Mouse (Mus musculus) neural tube, embryonic 13.5 days (tissue): ENCODE results near the gene Eepd1. TPM values are rescaled to one million over a fixed set of nuclear protein-coding genes. Genes with fewer than 3 reads are reported as not detected.
"Not testable (repeated sequence)": the region's sequence is repeated elsewhere in the genome, so short reads cannot be mapped to it uniquely, and the experiment has no call there.

Source experiments
- ATAC-seq: fragments of 200-750 bp; cut with Nextera tagmentation; 2 replicates; pipeline ENCODE4 v1.8.0; 2017; ENCODE audit warnings: low read depth, mild to moderate bottlenecking, moderate TSS enrichment, moderate library complexity
- H3K27ac ChIP-seq: fragments of 300-500 bp; sonication (generic); replicated peaks from 2 replicates; pipeline ENCODE4 v1.5.1; 2015; ENCODE audit warnings: moderate library complexity, mild to moderate bottlenecking, inconsistent platforms
- H3K27me3 ChIP-seq: fragments of 300-500 bp; sonication (generic); 2 replicates; pipeline ENCODE4 v1.6.1; 2015; ENCODE audit warnings: mild to moderate bottlenecking, inconsistent platforms
- H3K36me3 ChIP-seq: fragments of 300-500 bp; sonication (generic); 2 replicates; pipeline ENCODE4 v1.6.1; 2015; ENCODE audit warnings: mild to moderate bottlenecking, inconsistent platforms
- H3K4me1 ChIP-seq: fragments of 300-500 bp; sonication (generic); replicated peaks from 2 replicates; pipeline ENCODE4 v1.6.1; 2015; ENCODE audit warnings: inconsistent platforms
- H3K4me2 ChIP-seq: fragments of 300-500 bp; sonication (generic); 2 replicates; pipeline ENCODE4 v1.6.1; 2015; ENCODE audit warnings: inconsistent platforms, mild to moderate bottlenecking, moderate library complexity
- H3K4me3 ChIP-seq: fragments of 300-500 bp; sonication (generic); 2 replicates; pipeline ENCODE4 v1.5.1; 2015; ENCODE audit warnings: mild to moderate bottlenecking, inconsistent platforms
- H3K9ac ChIP-seq: fragments of 300-500 bp; sonication (generic); 2 replicates; pipeline ENCODE4 v1.6.1; 2015; ENCODE audit warnings: moderate library complexity, mild to moderate bottlenecking, inconsistent platforms
- H3K9me3 ChIP-seq: fragments of 300-500 bp; sonication (generic); 2 replicates; pipeline ENCODE4 v1.6.1; 2016; ENCODE audit warnings: inconsistent platforms
- WGBS: fragments of 180-500 bp; shearing (Covaris S2); methylation state at CpG from one replicate; pipeline ENCODE4 v1.1.7; 2015; 5-methylcytosine and 5-hydroxymethylcytosine counted together
- polyA plus RNA-seq: library from polyadenylated mRNA; unstranded; fragments of >200 nt; fragmentation: Nextera tagmentation; extraction: Ambion mirVana; gene quantifications from 2 replicates; pipeline ENCODE4 v1.2.1, GENCODE M21; 2015

Eepd1 gene
- 19.2 and 27.3 TPM in 2 replicates for polyA plus RNA-seq

GRCm38 (mm10) chr9:25481344-25482095 lies at the start of gene Eepd1:
Gene Eepd1, plus strand, starts transcription at chr9:25481547.
- H3K9me3 ChIP-seq: no peaks in the 10 kb centered on the region
- peaks cover 34% of the 10 kb centered on the region for H3K4me1 ChIP-seq
- peaks cover 8% of the 10 kb centered on the region; the same call in 1 of the 2 replicates for H3K27me3 ChIP-seq
- H3K9ac ChIP-seq: peak within 1 kb of the TSS; percentile 75
- H3K27ac ChIP-seq: peak within 1 kb of the TSS; percentile 72
- peak; percentile 99 for ATAC-seq
- H3K4me2 ChIP-seq: peak within 1 kb of the TSS; percentile 74
- WGBS: under 1% methylated on average over 74 of the region's 75 CpGs
- H3K36me3 ChIP-seq: no peaks in the 10 kb centered on the region
- H3K4me3 ChIP-seq: peak within 1 kb of the TSS; percentile 70

- Histone ChIP-seq H3K4me3 (no peak overlapping the region), H3K9me3 (no peaks in the 10 kb centered on the region), H3K27me3 (no peaks in the 10 kb centered on the region), H3K9ac (no peak overlapping the region), H3K27ac (no peak overlapping the region), H3K4me2 (no peak overlapping the region), H3K36me3 (no peaks in the 10 kb centered on the region), H3K4me1 (no peaks in the 10 kb centered on the region)
- WGBS: 88% methylated on average over 3 of the region's 3 CpGs
- no peak for ATAC-seq
Observed at GRCm38 (mm10) chr9:25438836-25439235, 42.5 kb upstream of the Eepd1 start.

GRCm38 (mm10) chr9:25440046-25440445 lies 41.3 kb upstream of the Eepd1 start:
- not testable (repeated sequence) for H3K27me3 ChIP-seq, H3K27ac ChIP-seq, H3K9me3 ChIP-seq, H3K4me1 ChIP-seq, H3K4me3 ChIP-seq, ATAC-seq, H3K9ac ChIP-seq, H3K4me2 ChIP-seq, H3K36me3 ChIP-seq
- WGBS: 92% methylated on average over 5 of the region's 5 CpGs

- H3K4me1 ChIP-seq: no peaks in the 10 kb centered on the region
Observed at GRCm38 (mm10) chr9:25442041-25442440, 39.3 kb upstream of the Eepd1 start.

GRCm38 (mm10) chr9:25443029-25443428 lies 38.3 kb upstream of the Eepd1 start:
- Histone ChIP-seq H3K27ac (no peak overlapping the region), H3K36me3 (no peaks in the 10 kb centered on the region), H3K27me3 (no peaks in the 10 kb centered on the region), H3K9ac (no peak overlapping the region), H3K4me3 (no peak overlapping the region), H3K4me2 (no peak overlapping the region), H3K4me1 (no peaks in the 10 kb centered on the region), H3K9me3 (no peaks in the 10 kb centered on the region)
- no peak for ATAC-seq
- WGBS: 78% methylated on average over 3 of the region's 3 CpGs

More at GRCm38 (mm10) chr9:25442041-25442440, 39.3 kb upstream of the Eepd1 start:
- ATAC-seq: no peak
- H3K4me2 ChIP-seq: no peak overlapping the region
- H3K27me3 ChIP-seq: no peaks in the 10 kb centered on the region
- no peak overlapping the region for H3K9ac ChIP-seq
- H3K4me3 ChIP-seq: no peak overlapping the region
- no peaks in the 10 kb centered on the region for H3K36me3 ChIP-seq
- no peak overlapping the region for H3K27ac ChIP-seq
- no peaks in the 10 kb centered on the region for H3K9me3 ChIP-seq

- Histone ChIP-seq H3K4me3 (no peak overlapping the region), H3K4me2 (no peak overlapping the region), H3K27ac (no peak overlapping the region), H3K36me3 (no peaks in the 10 kb centered on the region), H3K9me3 (no peaks in the 10 kb centered on the region), H3K4me1 (no peaks in the 10 kb centered on the region), H3K9ac (no peak overlapping the region), H3K27me3 (no peaks in the 10 kb centered on the region)
- ATAC-seq: no peak
Observed at GRCm38 (mm10) chr9:25443546-25443945, 37.8 kb upstream of the Eepd1 start.

- H3K4me3 ChIP-seq: no peak overlapping the region
- no peaks in the 10 kb centered on the region for H3K9me3 ChIP-seq
- H3K27me3 ChIP-seq: no peaks in the 10 kb centered on the region
- no peak for ATAC-seq
- no peak overlapping the region for H3K27ac ChIP-seq
- H3K4me1 ChIP-seq: no peaks in the 10 kb centered on the region
- no peak overlapping the region for H3K9ac ChIP-seq
- no peaks in the 10 kb centered on the region for H3K36me3 ChIP-seq
- WGBS: 64% methylated on average over 4 of the region's 4 CpGs
- H3K4me2 ChIP-seq: no peak overlapping the region
Observed at GRCm38 (mm10) chr9:25450394-25450793, 31.0 kb upstream of the Eepd1 start.

GRCm38 (mm10) chr9:25455027-25455426 lies 26.3 kb upstream of the Eepd1 start:
- Histone ChIP-seq H3K9me3 (no peaks in the 10 kb centered on the region), H3K4me1 (no peaks in the 10 kb centered on the region), H3K36me3 (no peaks in the 10 kb centered on the region), H3K27ac (no peak overlapping the region), H3K27me3 (no peaks in the 10 kb centered on the region), H3K4me3 (no peak overlapping the region), H3K9ac (no peak overlapping the region), H3K4me2 (no peak overlapping the region)
- ATAC-seq: no peak
- WGBS: 91% methylated on average over 2 of the region's 2 CpGs

- Histone ChIP-seq H3K9ac (no peak overlapping the region), H3K4me3 (no peak overlapping the region)
- WGBS: 89% methylated on average over 10 of the region's 10 CpGs
Observed at GRCm38 (mm10) chr9:25460835-25461555, 20.4 kb upstream of the Eepd1 start.

GRCm38 (mm10) chr9:25464305-25464704 lies 17.0 kb upstream of the Eepd1 start:
- 79% methylated on average over 1 of the region's 1 CpGs for WGBS
- ATAC-seq: no peak
- H3K9ac ChIP-seq: no peak overlapping the region
- no peaks in the 10 kb centered on the region for H3K4me1 ChIP-seq
- H3K36me3 ChIP-seq: no peaks in the 10 kb centered on the region
- no peak overlapping the region for H3K27ac ChIP-seq
- H3K4me2 ChIP-seq: no peak overlapping the region
- H3K9me3 ChIP-seq: no peaks in the 10 kb centered on the region
- H3K4me3 ChIP-seq: no peak overlapping the region
- H3K27me3 ChIP-seq: no peaks in the 10 kb centered on the region

More at GRCm38 (mm10) chr9:25460835-25461555, 20.4 kb upstream of the Eepd1 start:
- Histone ChIP-seq H3K27me3 (no peaks in the 10 kb centered on the region), H3K27ac (no peak overlapping the region), H3K4me1 (no peaks in the 10 kb centered on the region), H3K36me3 (no peaks in the 10 kb centered on the region), H3K4me2 (no peak overlapping the region), H3K9me3 (no peaks in the 10 kb centered on the region)
- no peak for ATAC-seq

- no peak for ATAC-seq
- Histone ChIP-seq H3K4me1 (peaks cover 15% of the 10 kb centered on the region), H3K4me2 (no peak overlapping the region), H3K9ac (no peak overlapping the region), H3K36me3 (no peaks in the 10 kb centered on the region), H3K9me3 (no peaks in the 10 kb centered on the region), H3K4me3 (no peak overlapping the region), H3K27ac (no peak overlapping the region), H3K27me3 (peaks cover 8% of the 10 kb centered on the region; the same call in 1 of the 2 replicates)
- 95% methylated on average over 7 of the region's 7 CpGs for WGBS
Observed at GRCm38 (mm10) chr9:25479392-25480020, 1.8 kb upstream of the Eepd1 start.

GRCm38 (mm10) chr9:25480676-25481075 lies 671 bp upstream of the Eepd1 start:
- H3K4me1 ChIP-seq: peaks cover 25% of the 10 kb centered on the region
- peaks cover 8% of the 10 kb centered on the region; the same call in 1 of the 2 replicates for H3K27me3 ChIP-seq
- H3K9me3 ChIP-seq: no peaks in the 10 kb centered on the region
- H3K27ac ChIP-seq: no peak overlapping the region
- no peaks in the 10 kb centered on the region for H3K36me3 ChIP-seq
- no peak for ATAC-seq
- no peak overlapping the region for H3K4me3 ChIP-seq
- WGBS: 92% methylated on average over 2 of the region's 2 CpGs
- no peak overlapping the region for H3K9ac ChIP-seq
- no peak overlapping the region for H3K4me2 ChIP-seq
